Mouse (Mus musculus): ENCODE results near the gene Trpm8.

DNA sequence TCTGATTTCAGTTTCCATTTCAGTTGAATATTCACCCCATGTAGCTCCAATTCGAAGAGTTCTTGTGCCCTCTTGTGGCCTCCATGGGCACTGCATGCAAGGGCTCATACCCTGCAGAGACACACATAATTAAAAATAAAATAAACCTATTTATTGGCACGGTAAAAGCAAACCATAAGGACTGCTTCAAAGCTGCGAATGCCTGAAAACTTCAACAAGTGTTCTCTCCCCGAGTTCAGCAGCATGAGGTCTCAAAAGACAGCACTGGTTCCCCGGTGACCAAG lies 10.2 kb downstream of the Trpm8 start:
- TF ChIP-seq GATA1 (IDR thresholded peaks at IDR 0.05; ENCODE audit: low read length) = no peak
- TF ChIP-seq TAL1 (IDR thresholded peaks at IDR 0.05; ENCODE audit: low read length) = no peak
